Mouse (Mus musculus) c-Kit-positive CD71-negative TER-119-negative erythroid progenitor cells, embryonic 14.5 days (primary cell): Measurements from ENCODE around the gene Rbpms2.
A peak's percentile ranks its signal among the peaks of the same experiment; 100 is the strongest.
"Not testable (repeated sequence)": the region's sequence is repeated elsewhere in the genome, so short reads cannot be mapped to it uniquely, and the experiment has no call there.

Source experiments
- DNase-seq: peaks from one replicate; pipeline ENCODE4 v3.0.0-alpha.2; 2013; ENCODE audit warnings: low read depth

Rbpms2 gene

DNA sequence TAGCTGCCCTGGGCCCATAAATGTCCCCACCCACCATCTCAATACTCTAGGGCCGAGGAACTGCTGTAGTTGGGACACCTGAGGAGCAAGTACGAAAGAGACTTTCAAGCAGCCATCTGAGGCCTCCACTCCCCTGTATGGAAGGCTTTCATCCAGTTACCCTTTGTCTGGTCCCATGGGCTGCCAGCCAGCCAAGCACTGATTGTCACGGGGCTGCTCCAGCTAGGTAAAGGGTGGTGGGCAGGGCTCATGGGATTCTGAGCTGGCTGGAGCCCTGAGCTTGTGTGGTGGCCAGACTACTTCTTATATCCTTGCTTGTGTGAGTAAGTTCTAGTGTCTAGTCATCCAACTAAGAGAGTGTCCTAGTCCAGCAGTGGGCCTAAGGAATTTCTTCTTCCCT, 27.8 kb downstream of the Rbpms2 start:
- no peak for DNase-seq

DNA sequence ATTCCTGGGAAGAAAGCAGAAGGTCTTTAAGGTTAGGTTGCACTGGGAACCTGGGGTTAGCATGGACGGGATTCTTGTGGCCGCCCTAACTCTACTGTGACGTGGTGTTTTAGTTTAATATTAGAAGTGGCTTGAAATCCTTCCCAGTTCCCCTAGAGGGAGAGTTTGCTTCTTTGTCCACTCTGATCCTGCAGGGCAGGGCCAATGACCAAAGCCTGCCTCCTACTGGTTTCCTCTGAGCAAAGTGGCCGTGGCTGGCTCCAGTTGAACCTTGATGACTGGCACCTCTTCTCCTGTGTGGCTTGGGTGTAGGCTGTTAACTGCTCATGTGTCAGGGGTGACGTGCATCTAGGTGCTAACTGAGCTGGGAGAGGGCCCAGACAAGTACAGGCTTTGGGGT, 31.6 kb downstream of the Rbpms2 start:
- no peak for DNase-seq

DNA sequence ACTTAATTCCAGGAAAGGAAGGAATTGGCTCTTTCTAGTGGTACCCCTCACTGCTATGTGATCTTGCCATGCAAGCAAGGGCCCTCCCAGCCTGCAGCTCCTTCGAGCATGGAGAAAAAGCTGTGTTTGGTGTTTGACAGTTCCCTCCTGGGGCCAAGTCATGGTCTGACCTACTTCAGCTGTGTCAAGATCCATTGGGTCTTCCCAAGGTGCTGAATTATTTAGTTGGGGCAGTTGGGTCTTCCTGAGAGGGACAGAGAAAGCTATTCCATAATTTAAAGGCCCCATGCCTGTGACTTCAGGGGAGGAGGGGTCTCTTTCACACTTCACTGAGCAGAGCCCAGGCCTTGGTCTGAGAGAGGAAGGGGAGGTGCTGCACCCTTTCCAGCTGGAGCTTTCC, 32.0 kb downstream of the Rbpms2 start:
- DNase-seq = no peak

DNA sequence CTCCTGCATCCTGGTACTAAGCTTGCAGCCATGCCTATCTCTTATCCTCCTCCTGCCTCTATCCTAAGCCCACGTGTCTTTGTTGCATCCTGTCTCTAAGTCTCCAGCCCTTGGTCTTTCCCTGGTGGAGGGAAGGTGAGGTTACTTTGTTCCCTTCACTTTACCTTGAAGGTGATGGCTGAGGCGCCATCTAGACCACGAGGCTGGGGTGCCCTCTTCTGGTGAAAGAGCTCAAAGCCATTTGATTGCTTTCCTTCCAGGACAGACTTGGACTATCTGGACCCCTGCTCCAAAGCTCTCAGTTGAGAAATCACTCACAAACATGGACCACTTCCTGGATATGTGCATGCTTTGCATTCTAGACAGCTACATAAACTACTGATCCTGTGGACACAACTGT, 34.7 kb downstream of the Rbpms2 start:
- no peak for DNase-seq

DNA sequence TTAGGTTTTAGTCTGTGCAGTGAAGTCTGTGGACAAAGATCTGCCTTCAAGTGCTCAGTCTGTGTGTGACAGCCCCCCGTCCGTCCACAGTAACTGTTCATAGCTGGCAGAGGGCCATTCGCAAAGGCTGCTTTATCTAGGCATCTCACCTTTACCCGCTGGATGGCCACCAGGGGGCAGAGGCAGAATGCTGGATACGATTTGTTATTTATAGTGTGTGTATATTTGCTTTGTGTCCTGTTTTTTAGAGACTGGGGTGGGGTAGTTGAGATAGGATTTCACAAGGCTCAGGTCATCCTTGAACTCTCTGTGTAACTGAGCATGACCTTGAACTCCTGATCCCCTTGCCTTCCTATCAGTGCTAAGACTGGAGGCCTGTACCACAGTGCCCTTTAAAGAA, 36.6 kb downstream of the Rbpms2 start:
- DNase-seq = peak; percentile 56

DNA sequence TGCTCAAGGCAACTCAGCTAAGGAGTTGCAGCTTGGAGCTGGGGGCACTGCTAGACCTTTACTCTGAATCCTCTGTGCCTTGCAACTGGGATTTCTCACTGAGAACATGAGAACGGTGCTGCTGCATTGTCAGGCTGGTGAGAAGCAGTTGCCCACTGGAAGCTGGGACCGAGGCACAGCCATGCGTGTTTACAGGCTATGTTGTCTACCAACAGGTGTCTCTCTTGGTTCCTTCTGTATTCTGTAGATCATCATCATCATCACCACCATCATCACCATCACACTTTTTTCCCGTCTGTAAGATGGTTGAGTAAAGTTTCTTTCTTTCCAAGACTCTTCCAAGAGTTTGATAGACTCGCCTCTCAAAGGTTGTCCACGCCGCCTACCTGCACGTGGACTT, 38.3 kb downstream of the Rbpms2 start, which contains the start of gene Oaz2:
Oaz2 (plus strand) TSS at position 301 of the 400 bp plus-strand sequence.
- DNase-seq = no peak

DNA sequence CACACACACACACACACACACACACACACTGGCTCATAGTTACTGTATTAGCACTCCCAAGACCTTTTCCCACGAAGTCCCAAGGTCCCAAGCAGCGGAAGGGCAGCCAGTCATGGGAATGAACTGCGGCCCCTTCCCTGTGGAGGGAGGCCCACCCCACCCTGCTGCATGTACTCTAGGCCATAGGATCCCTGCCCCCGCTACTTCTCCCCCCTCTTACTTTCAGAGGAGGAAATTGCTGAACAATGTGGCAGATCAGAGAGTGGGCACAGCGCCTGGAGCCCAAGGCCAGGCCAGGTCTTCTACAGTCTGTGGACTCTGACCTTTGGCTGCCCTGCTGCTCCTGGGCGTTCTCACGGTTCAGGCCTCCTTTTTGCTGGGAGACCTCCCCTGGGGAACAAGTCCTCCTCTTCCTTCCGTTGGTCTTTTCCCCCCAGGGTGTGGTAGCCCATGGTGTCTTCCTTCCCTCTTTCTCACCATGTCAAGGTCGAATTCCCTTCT, 42.0 kb downstream of the Rbpms2 start:
- no peak for DNase-seq

DNA sequence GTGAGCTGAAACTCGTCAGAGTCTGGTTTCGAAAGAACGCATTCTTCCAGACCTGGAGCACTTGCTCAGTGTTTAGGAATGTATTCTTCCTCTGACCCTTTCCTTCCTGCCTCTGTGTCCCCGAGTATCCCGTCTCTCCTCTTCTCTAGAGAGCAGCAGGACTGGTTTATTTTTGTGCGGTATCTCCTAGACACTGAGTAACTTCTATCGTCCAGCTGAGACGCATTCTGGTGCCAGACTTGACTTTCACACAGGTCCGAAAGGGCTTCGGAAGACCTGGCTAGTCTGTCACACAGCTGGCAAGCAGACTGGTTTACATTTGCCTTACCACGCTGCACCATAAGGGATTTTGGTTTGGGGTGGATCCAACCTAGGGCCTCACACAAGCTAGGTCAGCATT, 43.5 kb downstream of the Rbpms2 start:
- no peak for DNase-seq

DNA sequence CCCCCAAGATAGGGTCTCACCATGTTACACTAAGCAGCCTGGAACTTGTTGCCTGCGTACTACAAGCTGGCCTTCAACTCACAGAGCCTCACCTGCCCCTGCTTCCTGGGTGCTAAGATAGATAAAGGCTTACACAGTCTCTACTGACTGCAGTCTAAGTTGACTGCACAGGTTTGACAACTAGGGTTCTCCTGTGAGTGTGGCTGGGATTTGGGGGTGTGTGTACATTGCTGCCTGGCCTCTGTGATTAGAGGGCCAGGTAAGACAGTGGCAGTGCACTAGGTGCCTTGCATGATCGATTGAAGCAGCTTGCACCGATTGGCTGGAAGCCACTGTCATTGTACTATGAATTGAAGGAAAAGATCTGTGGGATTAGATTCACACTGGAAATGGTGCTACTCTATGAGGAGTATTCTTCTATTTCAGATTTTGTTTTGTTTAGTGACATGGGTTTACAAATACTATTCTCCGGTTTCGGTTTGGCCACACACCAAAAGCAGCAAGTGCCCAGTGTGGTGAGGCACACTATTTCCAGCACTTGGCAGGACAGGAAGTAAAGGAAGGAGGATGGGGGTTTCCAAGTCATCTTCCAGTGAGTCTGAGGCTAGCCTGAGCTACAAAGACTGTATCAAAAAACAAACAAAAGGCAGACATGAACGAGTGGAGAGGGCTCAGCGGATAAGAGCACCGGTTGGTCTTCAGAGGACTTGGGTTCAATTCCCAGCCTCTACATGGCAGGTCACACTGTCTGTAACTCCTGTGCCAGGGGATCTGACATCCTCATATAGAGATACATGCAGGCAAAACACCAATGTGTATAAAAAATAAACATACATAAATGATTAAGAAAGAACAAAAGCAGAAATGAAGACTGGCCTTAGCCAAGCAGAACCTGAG, 46.3 kb downstream of the Rbpms2 start:
- no peak for DNase-seq

DNA sequence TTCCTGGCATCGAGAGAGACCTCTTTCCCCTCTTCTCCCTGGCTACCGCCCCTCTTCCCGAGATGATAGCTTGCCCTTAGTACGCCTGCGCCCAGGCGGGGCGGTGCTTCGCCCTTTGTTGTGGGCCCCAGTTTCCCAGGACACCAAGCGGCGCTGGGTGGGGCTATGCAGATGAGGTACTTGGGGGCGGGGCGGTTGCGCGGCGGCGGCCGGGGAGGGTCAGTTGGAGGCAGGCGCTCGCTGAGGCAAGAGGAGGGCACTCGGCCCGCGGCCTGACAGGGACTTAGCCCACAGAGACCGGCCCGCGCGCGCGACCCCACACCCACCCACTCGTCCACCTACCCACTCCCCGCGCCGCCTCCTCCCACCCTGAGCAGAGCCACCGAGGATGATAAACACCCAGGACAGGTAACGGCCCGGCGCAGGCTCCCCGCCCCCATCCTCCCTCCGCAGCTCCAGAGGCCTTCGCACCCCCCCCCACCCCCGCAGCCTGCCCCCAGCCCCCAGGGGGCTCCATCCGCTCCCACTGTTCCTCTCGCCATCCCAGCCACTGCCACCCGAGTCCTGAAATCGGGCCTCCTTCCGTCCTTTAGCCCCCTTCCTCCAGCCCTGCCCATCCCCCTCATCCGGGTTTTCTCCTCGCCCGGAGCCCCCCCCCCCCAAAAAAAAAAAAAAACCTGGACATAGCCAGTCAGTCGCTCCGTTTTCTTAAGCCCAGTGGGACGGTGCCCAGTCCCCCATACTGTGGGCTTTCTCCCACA, 47.1 kb downstream of the Rbpms2 start:
- DNase-seq = peak; percentile 89

DNA sequence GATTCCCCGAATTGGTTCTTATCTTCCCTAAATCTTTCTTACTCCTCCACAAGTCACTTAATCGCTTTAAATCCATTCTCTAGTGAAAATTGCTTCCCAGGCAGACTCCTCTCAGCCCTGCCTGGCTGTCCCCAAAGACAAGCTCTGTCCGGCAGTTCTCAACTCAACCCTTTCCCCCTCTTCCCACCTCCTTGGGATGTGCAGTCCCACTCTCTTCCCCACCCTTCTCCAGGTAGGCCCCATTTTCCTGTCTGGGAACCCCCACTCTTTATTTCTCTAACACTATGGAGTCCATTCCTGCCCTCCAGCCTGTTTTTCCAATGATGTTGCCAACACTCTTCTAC, 47.6 kb downstream of the Rbpms2 start:
- no peak for DNase-seq

DNA sequence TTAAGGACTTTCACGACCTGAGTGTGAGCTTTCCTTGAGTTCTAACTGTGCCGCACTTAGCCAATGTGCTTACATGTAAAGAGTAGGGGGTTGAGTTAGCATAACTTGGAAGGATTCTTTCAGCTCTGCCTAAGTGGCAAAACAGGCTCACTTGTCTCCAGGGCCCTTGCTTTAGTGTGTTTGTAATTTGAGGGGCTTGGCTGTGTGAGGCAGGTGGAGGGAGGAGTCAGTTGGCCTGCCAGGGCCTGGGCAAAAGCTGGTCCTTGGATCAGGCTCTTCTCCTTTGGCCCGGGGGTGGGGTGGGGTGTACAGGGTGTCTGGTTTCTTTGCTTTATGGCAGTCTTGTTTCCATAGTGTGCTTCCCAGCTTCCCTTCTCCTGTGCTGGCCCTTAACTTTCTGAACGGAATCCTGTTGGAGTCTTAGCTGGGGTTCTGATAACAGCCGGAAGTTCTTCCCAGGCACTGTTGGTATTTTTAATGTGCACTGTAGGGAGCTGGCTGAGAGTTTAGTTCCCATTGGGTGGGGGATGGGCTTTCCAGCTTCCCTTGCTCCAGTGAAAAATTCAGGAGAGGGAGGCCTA, 49.8 kb downstream of the Rbpms2 start:
- no peak for DNase-seq

DNA sequence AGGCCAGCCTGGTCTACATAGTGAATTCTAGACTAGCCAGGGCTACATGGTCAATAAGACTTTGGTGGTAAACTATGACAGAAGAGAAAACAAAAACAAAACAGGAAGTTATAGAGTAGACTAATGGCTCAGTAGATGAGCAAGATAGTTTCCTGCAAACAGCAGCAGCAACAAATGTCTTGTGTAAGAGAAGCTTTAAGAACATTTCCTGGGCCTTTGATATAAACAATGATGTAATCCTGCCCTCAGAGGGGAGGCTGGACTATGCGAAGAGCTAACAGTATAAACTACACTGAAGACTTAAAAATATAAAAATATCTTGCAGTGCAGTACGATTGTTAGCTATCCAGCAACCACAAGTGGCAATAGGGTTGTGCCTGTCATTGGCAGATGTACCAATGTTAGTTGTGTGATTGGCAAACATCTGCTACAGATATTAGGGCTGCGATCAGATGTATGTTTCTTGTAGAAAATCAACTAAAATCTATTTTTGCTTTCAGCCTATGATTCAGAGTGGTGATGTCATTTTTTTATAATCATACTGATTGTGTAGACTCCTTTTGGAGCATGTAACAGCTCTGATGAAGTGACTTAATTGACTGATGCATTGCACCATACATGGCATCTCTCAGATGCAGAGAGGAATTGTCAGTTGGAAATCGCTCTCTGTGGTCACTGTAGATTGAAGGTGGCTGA, 51.6 kb downstream of the Rbpms2 start:
- no peak for DNase-seq

DNA sequence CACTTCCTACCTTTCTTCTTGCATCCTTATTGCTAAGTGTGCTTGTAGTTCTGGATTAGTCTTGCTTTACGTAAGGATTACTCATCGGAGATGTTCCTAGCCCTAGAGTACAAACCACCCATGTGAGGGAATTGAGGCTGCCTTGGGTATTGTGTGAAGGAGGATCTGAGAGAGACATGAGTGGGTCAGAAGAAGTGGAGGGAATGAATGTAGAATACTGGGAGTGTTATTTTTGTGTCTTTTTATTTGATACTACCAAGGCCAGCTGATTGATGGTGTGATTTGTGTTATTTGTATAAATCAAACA, 52.1 kb downstream of the Rbpms2 start:
- DNase-seq = no peak

DNA sequence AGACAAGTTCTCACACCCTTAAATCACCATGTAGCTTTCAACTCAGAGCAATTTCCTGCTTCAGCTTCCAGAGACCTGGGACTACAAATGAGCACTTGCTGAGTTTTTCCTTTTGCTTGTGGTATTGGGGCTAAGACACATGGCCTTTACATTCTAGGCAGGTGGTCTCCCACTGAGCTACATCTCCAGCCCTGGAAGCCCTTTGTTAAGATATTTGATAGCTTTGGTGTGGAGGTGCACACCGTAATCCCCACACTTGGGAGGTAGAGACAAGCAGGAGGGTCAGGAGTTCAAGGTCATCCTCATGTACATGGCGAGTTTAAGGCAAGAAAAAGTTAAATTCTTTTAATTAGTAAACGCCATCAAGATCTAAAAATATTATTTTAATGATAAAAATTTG, 52.7 kb downstream of the Rbpms2 start:
- DNase-seq = no peak

DNA sequence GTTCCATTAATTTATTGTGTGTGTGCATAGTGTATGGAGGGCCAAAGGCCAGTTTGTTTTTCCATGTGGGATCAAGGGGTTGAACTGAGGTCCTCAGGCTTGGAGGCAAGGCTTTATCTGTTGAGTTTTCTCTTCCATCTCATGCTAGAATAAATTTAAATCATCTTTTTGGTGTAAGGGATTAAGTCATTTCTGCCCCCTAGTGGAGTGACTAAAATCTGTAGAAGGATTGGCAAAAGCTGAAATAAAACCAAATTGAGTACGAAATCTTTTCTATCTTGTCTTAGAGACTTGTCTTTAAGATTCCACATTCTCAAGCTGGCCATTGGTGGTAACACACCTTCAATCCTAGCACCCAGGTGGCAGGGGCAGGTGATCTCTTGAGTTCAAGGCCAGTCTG, 53.5 kb downstream of the Rbpms2 start:
- no peak for DNase-seq

DNA sequence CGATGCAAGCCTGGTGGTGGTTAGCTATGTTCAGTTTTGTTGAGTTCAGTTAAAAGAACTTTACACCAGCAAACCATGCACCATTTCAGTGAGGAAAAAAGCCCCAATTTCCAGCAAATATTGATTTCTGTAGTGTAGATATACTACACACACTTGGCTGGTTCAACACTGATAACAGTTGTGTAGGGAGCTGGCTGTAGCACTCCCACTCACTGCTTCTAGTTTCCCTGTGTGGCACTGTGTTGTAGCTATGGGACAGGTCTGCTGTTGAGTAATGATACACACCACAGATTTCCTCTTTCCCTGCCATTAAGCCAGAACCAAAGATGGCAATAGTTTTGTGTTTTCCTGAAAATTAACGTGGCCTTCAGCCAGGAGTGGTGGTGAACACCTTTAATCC, 55.3 kb downstream of the Rbpms2 start:
- DNase-seq = no peak

DNA sequence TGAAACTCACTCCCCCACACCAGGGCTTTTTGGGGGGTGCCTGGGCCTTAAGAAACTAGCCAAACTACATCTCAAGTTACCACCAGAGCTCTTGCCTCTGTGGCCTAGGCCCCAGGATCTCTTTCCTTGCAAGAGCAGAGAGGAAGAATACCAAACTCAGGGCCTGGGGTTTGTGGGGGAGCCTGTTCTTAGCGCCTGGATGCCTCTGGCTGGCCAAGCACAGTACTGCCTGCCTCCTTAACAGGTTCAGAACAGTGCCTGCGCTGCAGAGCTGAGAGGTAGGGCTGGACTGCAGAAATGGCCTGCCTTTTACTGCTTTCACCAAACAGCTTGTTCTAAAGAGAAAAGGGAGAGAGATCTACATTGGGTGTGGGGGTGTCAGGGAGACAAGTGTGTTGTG, 60.4 kb downstream of the Rbpms2 start:
- not testable (repeated sequence) for DNase-seq

DNA sequence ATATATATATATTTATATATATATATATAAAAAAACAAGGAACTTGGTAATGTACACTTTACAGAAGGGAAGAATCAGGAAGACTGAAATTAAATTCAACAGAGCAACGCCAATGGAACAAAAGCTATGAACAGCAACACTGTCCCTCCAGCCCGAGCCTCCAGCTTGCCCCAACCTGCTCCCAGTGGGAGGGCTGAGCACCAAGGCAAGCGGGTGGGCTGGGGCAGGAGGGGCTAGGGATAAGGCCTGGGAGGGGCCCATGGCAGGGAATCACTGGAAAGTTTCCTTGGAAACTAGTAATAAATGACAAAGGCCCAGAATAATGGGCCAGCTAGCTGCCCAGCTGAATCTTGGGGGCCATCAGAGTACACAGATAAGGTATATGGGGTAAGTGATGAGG, 63.0 kb downstream of the Rbpms2 start:
- DNase-seq = no peak

DNA sequence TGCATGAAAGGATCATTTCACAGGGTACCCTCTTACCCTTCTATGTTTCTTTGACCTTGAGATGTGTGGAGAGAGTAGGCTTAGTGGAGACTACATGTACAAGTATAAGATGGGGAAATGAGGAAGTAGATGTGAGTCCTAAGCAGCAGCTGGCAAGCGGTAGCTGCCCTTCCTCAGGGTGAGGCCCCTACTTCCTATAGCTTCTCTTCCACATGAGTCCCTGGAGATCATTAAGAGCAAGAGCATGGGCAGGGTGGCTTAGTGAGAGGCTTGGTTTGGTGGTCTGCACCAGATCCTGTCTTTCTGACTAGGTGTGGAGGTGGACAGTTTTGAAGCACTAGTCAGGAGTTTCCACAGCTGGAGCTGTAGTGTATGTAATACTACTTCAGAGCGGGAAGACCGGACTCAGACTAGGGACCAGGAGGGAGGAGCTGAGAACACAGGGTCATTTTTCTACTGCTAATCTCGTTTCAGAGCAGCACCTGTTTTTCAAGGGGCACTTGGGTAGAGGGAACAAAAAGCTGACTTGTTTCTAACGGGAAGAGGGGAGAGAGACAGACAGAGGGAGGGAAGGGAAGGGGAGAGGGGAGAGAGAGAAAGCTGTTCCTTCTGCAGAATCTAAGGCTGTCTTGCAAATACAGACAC, 63.6 kb downstream of the Rbpms2 start:
- DNase-seq = peak; percentile 40

DNA sequence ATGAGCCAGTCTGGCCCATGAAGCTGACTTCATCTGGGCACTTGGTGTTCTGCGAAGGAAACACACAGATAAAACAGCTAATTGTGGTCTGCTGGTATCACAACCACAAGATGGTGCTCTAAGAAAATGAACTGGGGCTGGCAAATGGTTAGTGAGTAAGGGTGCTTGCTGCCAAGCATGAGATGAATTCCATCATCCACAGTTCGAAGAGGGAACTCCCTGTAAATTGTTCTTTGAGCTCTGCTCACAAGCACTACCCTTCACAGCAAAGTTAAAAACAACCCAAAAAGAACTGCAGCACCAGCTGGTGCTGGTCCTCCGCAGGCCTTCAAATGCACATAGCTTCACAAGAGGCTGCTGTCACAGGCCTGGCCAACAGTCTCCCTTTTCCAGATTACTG, 66.2 kb downstream of the Rbpms2 start:
- DNase-seq = no peak

DNA sequence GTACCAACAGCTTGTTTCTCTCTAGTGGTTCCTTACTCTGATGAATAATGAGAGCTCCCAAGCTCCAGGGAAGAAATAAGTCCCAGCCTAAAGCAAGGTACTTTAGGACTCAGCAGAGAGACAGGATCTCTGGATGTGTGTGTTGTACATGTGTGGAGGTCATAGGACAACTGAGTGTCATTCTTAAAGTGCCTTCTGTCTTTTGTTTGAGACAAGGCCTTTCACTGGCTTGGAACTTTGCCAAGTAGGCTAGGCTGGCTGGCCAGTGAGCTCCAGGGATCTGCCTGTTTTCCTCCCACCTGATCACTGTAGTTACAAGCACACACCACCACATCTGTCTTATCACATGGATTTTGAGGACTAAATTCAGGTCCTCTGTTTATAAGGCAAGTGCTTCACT, 66.9 kb downstream of the Rbpms2 start:
- no peak for DNase-seq
